Mouse (Mus musculus): ENCODE results near the gene Pex6.

GRCm38 (mm10) chr17:46774131-46774472 lies 62.8 kb downstream of the Pex6 start:
- TF ChIP-seq CTCF (IDR thresholded peaks at IDR 0.05; ENCODE audit: borderline replicate concordance, control insufficient read depth, extremely low read depth, insufficient read depth, low read length, poor library complexity) = no peak
- TF ChIP-seq POLR2A (IDR thresholded peaks at IDR 0.05; ENCODE audit: control insufficient read depth, extremely low read depth, insufficient read depth, low read length, poor library complexity) = no peak

All from thymus, adult 2 months (tissue).